Mouse (Mus musculus) right cerebral cortex, postnatal 36 days (tissue): ENCODE measurements around the gene Grb10.

Source experiments
- DNase-seq, 2 experiments: peaks; one replicate each; pipeline ENCODE4 v3.0.0; 2022; ENCODE audit warnings: low spot score in 2 of 2, mixed read lengths in 1 of 2

Gene Grb10

DNA sequence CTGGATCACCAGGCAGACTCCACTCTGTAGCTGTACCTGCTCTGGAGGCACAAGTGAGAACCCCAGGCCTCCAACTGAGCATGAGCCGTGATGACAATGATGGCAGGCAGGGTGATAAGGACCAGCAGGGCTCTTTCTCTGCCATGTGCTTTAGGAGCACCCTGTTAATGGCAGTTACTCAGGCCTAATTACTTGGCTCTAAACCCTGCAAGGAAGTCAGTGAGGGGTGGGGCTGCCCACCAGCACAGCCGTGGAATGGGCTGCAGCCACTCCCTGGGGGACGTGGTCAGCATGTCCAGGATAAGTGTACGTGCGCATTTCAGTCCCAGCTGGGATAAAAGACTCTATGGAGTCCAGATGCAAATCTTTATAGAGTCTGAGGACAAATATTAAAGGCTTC, 5.7 kb downstream of the Grb10 start:
- DNase-seq: no peak

DNA sequence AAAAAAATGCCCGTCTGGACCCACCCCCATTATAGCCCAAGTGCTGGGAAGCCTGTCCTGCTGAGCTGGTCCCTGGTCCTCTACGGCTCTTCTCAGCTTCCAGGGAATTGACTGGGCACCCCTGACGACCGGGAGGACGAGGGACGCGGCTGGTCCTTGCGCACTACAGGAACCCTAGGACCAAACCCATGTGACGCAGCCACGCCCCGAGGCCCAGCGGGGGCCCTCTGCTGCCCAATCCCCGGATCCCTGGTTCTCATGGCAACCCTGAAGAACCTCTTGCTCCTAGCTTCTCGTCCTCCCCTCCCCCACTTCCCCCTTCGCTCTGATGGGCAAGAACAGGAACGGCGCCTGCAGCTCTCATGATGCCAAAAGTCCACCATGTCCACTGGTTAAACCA, 11.8 kb downstream of the Grb10 start:
- peak; percentile 44 to 49 for DNase-seq

DNA sequence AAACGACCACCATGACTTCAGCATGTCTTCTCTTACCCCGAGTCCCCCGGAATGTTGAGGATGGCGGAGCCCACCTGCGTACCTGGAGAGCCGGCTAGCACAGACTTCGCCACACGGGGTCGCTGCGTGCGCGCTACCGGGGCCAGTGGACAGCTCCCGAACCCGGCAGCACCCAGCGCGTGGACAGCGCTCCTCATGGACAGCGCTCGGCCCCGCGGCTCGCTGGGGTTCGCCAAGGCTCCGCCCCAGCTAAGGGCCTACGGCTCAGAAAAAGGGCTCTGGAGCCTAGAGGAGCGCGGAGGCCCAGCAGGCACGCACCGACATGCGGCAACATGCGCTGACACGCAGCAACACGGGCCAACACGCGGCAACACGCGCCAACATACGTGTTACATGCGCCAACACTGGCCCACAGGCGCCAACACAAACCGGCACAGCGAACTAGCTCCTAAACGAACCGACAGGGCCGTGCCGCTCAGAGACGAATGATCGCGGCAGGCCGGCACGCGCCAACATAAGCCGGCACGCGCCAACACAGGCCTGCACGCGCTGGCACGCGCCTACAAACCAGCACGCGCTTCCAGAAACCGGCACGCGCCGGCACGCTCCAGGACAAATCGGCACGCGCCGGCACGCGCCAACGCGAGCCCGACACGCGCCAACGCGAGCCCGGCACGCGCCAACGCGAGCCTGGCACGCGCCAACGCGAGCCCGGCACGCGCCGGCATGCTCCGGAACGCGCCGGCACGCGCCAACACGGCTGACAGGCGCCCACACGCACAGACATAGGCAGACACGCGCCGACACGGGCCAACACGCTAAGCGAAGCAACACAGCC, 12.5 kb downstream of the Grb10 start:
- peak; percentile 57 to 67 for DNase-seq

DNA sequence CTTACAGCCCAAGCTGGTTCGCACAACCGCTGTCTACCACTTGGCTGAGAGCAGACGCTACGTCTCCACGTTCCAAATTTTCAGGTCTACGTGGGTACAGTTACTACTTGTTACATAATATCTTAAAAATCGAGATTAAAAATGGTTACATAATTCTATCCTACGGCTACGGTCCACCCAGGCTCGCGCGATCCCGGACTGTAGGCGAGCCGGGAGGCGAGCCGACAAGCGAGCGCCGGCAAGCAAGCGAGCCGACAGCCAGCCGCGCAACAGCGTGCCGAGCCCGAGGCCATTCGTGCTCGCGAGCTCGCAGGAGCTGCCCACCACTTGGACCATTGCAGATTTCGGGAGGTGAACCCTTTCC, 13.1 kb downstream of the Grb10 start:
- peak in 1 of 2 experiments; percentile 36 for DNase-seq

GRCm38 (mm10) chr11:12023051-12023450, 15.4 kb downstream of the Grb10 start:
- no peak for DNase-seq

DNA sequence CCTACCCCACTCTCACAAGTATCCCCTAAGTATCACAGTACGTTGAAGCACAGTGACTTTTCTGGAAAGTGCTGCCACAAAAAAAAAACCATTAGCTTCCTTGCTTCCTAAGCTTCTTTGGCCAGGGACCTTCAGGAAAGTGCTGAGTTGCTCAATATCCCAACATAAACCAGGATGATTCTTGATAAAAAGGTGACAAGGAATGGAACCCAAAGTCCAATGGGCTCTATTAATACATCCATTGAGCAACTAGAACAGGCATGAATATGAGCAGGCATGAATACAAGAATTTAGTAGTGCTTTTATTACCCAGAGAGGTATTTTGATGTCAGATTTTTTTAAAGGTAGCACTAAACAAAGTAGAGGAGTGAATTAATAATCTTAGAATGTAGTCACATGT, 18.8 kb downstream of the Grb10 start:
- DNase-seq: no peak

DNA sequence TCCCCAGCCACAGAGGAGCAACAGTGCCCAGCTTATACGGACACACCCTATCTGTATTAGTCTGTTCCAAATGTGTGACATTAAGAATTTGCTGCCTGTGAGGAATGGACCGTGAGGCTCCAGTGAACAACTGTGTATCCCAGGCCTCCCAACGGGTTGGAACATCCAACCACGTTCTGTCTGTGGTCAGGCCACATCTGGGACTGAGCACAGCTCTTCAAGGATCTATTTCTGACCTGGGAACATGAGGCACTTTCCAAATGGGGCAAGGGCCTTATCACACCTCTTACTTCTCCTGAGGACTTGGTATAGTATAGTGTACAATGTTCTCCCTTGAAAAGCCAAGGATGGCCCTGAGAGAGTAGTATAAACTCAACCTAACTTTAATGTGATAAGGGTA, 19.9 kb downstream of the Grb10 start:
- no peak for DNase-seq

GRCm38 (mm10) chr11:12010084-12010483, 28.4 kb downstream of the Grb10 start:
- DNase-seq: no peak

DNA sequence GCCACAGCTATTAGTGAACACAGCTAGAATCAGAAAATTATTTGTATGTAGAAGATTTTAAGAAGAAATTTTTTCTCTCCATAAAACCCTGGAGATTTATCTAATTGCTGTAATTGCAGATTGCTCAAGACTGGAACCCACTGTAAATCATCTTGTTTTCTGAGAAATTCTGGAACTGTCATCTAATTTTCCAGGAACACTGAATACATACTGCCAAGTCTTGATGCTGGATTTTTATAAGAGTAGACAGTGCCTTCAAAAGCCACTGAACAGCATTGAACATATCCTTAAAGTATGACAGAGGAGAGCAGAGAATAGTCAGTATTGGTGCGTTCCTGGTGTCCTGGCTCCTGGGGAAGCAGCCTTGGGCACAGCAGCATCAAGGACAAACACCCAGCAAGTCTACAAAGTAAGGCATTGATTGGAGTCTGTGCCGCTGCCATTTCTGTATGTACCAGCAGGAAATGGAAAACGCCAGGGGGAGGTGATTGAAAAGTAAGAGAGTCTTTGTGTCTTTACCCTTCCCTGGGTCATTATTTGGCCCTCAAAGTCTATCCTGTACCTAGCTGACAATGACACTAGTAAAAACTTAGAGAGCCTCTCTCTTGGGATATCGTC, 38.1 kb downstream of the Grb10 start:
- no peak for DNase-seq

GRCm38 (mm10) chr11:11998881-11999280, 39.6 kb downstream of the Grb10 start:
- DNase-seq: no peak

GRCm38 (mm10) chr11:11997045-11997444, 41.4 kb downstream of the Grb10 start:
- DNase-seq: no peak

DNA sequence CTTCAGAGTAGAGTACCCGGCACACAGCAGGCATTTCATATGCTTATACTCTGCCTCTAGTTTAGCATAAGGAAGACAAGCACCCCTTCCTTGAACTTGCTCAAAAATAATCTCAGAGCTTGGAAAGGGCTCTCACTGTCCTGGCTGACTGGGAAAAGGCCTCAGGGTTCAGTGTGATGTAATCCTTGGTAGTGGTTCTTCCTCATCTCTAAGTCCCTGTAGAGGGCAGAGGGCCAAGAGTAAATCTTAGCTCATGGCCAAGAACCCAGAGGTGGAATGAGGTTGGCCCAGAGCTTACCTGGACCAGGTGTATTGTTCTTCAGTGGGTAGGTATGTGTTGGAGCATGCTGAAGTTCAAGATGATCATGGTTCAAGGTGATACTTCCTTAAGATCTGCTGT, 43.1 kb downstream of the Grb10 start:
- no peak for DNase-seq

DNA sequence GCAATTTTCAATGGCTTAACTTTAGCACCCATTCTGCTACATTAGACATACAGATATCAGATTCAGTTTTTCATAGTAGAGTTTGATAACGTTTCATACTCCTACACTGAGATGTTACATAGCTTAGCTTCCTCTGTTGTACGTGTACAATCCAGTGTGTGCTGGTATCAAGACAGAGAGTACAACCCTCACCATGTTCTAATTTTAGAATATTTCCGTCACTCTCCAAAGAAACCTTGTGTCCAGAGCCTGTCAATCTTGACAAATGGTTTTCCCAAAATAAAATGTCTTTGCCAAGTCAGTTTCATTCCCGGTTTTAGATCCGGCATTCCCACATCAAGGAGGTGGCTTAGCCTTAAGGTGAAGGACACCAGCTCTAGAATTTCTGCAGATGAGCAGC, 44.7 kb downstream of the Grb10 start:
- no peak for DNase-seq

DNA sequence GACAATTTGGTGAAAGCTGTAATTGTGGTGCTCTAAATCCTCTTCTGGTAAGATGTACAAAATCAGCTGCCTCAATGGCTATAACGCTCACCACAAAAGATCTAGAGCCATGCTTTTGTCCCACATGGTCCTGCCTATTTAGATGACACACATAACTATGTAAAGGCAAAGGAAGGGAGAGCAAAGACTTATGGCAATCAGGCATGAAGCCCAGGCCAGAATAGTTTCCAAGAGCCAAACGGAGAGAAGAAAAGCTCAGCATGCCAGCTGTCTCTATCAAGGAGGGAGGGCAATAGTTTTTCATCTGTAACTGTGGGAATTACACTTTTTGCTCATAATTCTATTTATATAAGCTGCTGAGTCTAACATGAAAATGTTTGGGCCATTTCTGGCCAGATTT, 45.3 kb downstream of the Grb10 start:
- DNase-seq: no peak

DNA sequence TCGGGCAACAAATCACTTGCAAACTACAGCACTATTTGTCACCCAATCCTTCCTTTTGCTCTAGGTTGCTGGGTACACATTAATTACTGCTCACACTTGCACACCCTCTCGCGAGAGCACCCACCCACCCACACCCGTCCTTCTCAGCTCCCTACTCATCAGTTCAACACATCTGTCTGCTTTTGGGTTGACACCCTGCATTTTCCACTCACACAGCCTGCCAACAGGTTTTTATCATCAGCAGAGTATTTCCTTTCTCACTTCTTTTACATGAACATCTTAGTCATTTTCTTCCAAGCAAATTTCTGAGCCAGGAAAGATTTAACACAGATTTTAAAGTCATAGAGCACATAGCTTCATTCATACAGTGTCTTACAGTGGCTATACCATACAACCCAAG, 48.6 kb downstream of the Grb10 start:
- no peak for DNase-seq

DNA sequence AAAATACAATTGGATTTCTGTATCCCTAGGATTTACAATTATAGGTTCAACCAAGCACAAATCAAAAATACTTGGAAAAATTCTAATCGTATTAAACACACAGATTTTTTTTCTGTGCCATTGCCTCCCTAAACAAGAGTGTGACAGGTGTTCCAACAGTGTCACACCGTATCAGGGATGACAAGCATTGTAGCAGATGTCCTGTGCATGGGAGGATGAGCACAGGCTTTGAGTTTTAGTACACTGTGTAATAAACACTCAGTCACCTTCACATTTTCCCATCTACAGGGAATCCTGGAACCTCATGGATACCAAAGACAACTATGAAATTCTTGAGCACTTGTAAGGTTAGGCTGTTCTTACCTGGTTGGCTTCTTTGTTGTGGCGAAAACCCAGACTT, 51.2 kb downstream of the Grb10 start:
- no peak for DNase-seq

- no peak for DNase-seq
These were observed 59.8 kb downstream of the Grb10 start for GRCm38 (mm10) chr11:11978611-11979197.

GRCm38 (mm10) chr11:11974591-11975255, 63.8 kb downstream of the Grb10 start:
- peak in 1 of 2 experiments; percentile 16 for DNase-seq

- peak; percentile 32 to 44 for DNase-seq
These were observed 65.0 kb downstream of the Grb10 start for GRCm38 (mm10) chr11:11973366-11974014.

DNA sequence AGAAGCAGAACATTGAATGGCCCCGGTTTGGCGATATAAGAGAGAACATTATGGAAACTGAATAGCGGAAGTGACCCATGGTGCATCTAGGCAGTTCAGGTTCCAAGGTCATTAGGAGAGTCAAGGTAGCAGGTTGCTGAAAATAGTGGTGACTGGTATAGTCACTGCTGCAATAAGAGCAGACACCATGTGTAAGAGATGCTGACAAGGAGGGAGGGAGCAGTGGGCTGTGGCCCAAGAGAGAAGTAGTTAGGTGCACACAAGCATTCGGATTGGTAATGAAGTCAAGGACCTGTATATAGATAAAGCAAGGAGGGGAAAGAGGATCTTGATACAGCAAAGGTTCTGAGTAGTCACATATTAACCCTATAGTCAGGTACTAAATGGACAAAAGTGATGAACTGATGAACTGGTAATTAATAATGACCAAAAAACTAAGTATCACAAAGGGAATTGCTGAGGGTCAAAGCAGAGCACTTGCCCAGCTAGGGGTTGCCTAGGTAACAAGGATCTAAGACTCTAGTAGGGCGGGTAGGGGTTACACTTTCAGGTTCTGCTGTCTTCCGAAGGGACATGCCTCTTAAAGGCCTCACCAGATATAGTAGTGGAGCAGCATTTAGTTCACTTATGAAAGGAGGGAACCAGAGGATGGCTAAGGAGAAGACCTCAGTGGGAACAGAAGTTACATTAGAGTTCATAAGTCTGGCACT, 65.9 kb downstream of the Grb10 start:
- no peak for DNase-seq

GRCm38 (mm10) chr11:11970246-11970645, 68.2 kb downstream of the Grb10 start:
- no peak for DNase-seq
